Mouse (Mus musculus) C3H10T1/2 (cell line): ENCODE data around the gene Large1. TPM values are rescaled to one million over a fixed set of nuclear protein-coding genes. Genes with fewer than 3 reads are reported as not detected.

Experiments used
- polyA plus RNA-seq, 2 experiments: library from polyadenylated mRNA; unstranded; fragments of >200 nt; fragmentation: generic; extraction: Trizol; gene quantifications; one replicate each; pipeline ENCODE4 v1.2.1; 2012; ENCODE audit warnings: missing spikeins in 2 of 2

Gene Large1
- 1 to 10 TPM; 2.0 to 9.7 TPM for polyA plus RNA-seq

GRCm38 (mm10) chr8:73353108-73353793 is at the start of gene Large1:
Large1 (minus strand) TSS chr8:73353540.

